Mouse (Mus musculus) C2C12 (cell line): Measurements from ENCODE around the gene Slc29a4. TPM values are rescaled to one million over a fixed set of nuclear protein-coding genes. Genes with fewer than 3 reads are reported as not detected.

Source experiments
- H3K27me3 ChIP-seq: one replicate; pipeline ENCODE4 v1.6.1; 2011; ENCODE audit not compliant: control insufficient read depth, insufficient read depth, insufficient read length
- H3K36me3 ChIP-seq: one replicate; pipeline ENCODE4 v1.6.1; 2011; ENCODE audit not compliant: control insufficient read depth, insufficient read depth
- H3K4me3 ChIP-seq: one replicate; pipeline ENCODE4 v1.5.1; 2011; ENCODE audit warnings: mild to moderate bottlenecking, control low read depth; ENCODE audit not compliant: poor library complexity, insufficient read depth, severe bottlenecking
- H3K79me2 ChIP-seq: one replicate; pipeline ENCODE4 v1.6.1; 2011; ENCODE audit not compliant: control insufficient read depth, insufficient read depth
- H3K79me3 ChIP-seq: one replicate; pipeline ENCODE4 v1.6.1; 2011; ENCODE audit warnings: low read depth, control low read depth
- H3ac ChIP-seq: one replicate; pipeline ENCODE3; 2011; ENCODE audit warnings: low read depth; ENCODE audit not compliant: control insufficient read depth, insufficient read length
- CEBPB ChIP-seq: IDR thresholded peaks from one replicate; pipeline ENCODE4 v1.6.1; 2011; ENCODE audit warnings: low read depth, mild to moderate bottlenecking, control low read depth, moderate library complexity
- CTCF ChIP-seq: IDR thresholded peaks from one replicate; pipeline ENCODE4 v1.5.1; 2011; ENCODE audit not compliant: control insufficient read depth, insufficient read depth, insufficient read length
- FOSL1 ChIP-seq: IDR thresholded peaks from one replicate; pipeline ENCODE4 v1.8.0; 2011; ENCODE audit warnings: mild to moderate bottlenecking, low read length; ENCODE audit not compliant: poor library complexity, insufficient read depth, severe bottlenecking
- MAX ChIP-seq: IDR thresholded peaks from one replicate; pipeline ENCODE4 v1.6.1; 2011; ENCODE audit warnings: mild to moderate bottlenecking, control low read depth
- MYOD1 ChIP-seq: IDR thresholded peaks from one replicate; pipeline ENCODE4 v1.6.1; 2011; ENCODE audit warnings: low read depth; ENCODE audit not compliant: control insufficient read depth, insufficient read length
- MYOG ChIP-seq: IDR thresholded peaks from one replicate; pipeline ENCODE4 v1.6.1; 2011; ENCODE audit not compliant: control insufficient read depth, insufficient read length; ENCODE audit errors: extremely low read depth
- USF1 ChIP-seq: IDR thresholded peaks from one replicate; pipeline ENCODE4 v1.6.1; 2011; ENCODE audit warnings: low read depth, mild to moderate bottlenecking, control low read depth, moderate library complexity
- polyA plus RNA-seq: library from polyadenylated mRNA; unstranded; fragments of >200 nt; fragmentation: generic; extraction: Trizol; gene quantifications from one replicate; pipeline ENCODE4 v1.2.1, GENCODE M21; 2012; ENCODE audit warnings: missing spikeins

Gene Slc29a4
- polyA plus RNA-seq, 1 experiment, result 0.05 TPM

GRCm38 (mm10) chr5:142652266-142652665 lies 40.0 kb upstream of the Slc29a4 start:
- Histone ChIP-seq H3K36me3 (peaks cover 12% of the 10 kb centered on the region), H3K79me3 (peaks cover 16% of the 10 kb centered on the region), H3ac (no peak overlapping the region), H3K4me3 (no peak overlapping the region), H3K79me2 (peaks cover 43% of the 10 kb centered on the region), H3K27me3 (no peaks in the 10 kb centered on the region)
- TF ChIP-seq USF1, result no peak
- TF ChIP-seq CEBPB, result no peak
- no peak for TF ChIP-seq MYOD1
- no peak for TF ChIP-seq CTCF
- TF ChIP-seq MAX, result no peak
- no peak for TF ChIP-seq FOSL1
- no peak for TF ChIP-seq MYOG

- H3K79me3 ChIP-seq, result no peaks in the 10 kb centered on the region
- no peak for TF ChIP-seq MAX
- no peak for TF ChIP-seq FOSL1
- TF ChIP-seq MYOD1, result no peak
- no peak for TF ChIP-seq MYOG
- TF ChIP-seq USF1, result no peak
- TF ChIP-seq CTCF, result no peak
- TF ChIP-seq CEBPB, result no peak
- H3K27me3 ChIP-seq, result no peaks in the 10 kb centered on the region
- H3ac ChIP-seq, result no peak overlapping the region
- no peaks in the 10 kb centered on the region for H3K79me2 ChIP-seq
- peaks cover 23% of the 10 kb centered on the region for H3K36me3 ChIP-seq
- H3K4me3 ChIP-seq, result no peak overlapping the region
Observed at GRCm38 (mm10) chr5:142660656-142661434, 31.5 kb upstream of the Slc29a4 start.

GRCm38 (mm10) chr5:142667921-142668320 lies 24.4 kb upstream of the Slc29a4 start:
- H3K79me2 ChIP-seq, result no peaks in the 10 kb centered on the region
- no peak overlapping the region for H3ac ChIP-seq
- TF ChIP-seq CTCF (no peak), MAX (no peak), USF1 (no peak), MYOD1 (no peak), FOSL1 (no peak), CEBPB (no peak)
- H3K36me3 ChIP-seq, result peaks cover 24% of the 10 kb centered on the region
- H3K79me3 ChIP-seq, result no peaks in the 10 kb centered on the region
- no peaks in the 10 kb centered on the region for H3K27me3 ChIP-seq
- no peak overlapping the region for H3K4me3 ChIP-seq

GRCm38 (mm10) chr5:142668556-142669263 lies 23.6 kb upstream of the Slc29a4 start:
- Histone ChIP-seq H3K79me3 (no peaks in the 10 kb centered on the region), H3K36me3 (peaks cover 23% of the 10 kb centered on the region), H3K79me2 (no peaks in the 10 kb centered on the region), H3K27me3 (no peaks in the 10 kb centered on the region), H3ac (no peak overlapping the region), H3K4me3 (no peak overlapping the region)
- TF ChIP-seq CEBPB (no peak), FOSL1 (no peak), MAX (no peak), MYOD1 (no peak), USF1 (no peak), MYOG (no peak), CTCF (no peak)

DNA sequence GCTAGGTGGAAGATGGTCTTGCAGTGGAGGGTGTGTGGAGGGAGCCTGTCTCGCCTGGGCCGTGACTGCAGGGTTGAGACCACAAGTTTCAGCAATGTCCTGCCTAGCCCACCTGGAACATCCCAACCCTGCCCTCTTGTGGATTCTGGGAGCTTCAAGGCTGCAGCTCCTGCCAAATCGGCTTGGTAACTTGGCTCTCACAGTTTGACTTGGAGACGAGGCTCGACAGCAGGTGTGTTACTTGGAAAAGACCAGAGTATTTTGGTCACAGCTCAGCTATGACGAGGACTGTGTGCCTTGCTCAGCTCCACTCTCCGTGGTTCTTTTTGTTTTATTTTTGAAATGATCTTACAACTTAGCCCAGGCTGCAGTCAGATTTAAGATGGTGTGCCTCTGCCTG lies 22.6 kb upstream of the Slc29a4 start:
- Histone ChIP-seq H3K27me3 (no peaks in the 10 kb centered on the region), H3K36me3 (peaks cover 20% of the 10 kb centered on the region), H3ac (no peak overlapping the region), H3K4me3 (no peak overlapping the region), H3K79me2 (no peaks in the 10 kb centered on the region), H3K79me3 (no peaks in the 10 kb centered on the region)
- TF ChIP-seq FOSL1, result no peak
- no peak for TF ChIP-seq MAX
- no peak for TF ChIP-seq MYOD1
- no peak for TF ChIP-seq CTCF
- TF ChIP-seq CEBPB, result no peak
- no peak for TF ChIP-seq USF1
- no peak for TF ChIP-seq MYOG
